Mouse (Mus musculus): ENCODE measurements at regions not wholly inside any gene's neighbourhood (a gene's known extent, or its start where the extent isn't known, plus 50 kb on each side); places are given as distances from the start of the nearest gene placed in this dataset.

DNA sequence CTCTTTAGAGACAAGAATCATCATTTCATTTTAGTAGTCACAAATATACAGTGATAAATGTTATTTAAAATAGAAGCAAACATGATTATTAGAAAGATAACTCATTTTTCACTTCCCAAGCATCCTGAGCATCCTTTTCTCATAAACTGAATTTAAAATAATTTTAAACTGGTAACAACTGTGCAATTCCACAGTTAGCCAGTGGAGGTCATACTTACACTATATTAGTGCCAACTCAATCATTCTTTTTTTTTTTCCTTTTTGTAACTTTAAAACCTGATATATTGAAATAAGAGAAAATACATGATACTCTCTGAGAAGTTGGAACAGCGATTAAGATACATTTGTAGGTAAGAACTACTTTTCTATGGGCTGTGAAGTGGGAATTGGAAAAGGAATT, 113.2 kb upstream of the Gm17509 start:
- in situ Hi-C loops (cut with MboI; ENCODE audit: unreplicated experiment in 2 of 2): loop anchor here (10.0 to 25.0 kb wide), 2 partner anchors 1021 to 1028 kb away; no protein-coding TSS in a partner anchor

DNA sequence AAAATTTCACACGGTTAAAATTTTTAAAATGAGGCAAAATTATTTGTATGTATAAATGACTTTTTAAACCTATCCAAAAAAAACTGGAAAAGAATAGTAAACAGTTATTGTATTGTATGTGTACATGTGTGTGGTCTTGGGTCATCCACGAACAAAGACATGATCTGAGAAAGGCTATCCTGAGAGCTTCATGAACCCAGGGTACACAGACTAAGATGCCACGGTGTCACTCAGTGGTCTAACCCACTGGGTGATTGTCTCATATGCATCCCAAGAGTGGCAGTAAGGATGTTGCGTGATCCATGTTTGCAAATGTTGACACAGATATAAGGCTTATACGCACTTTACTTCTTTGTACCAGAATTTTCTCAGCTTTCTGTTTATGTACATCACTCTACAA, 113.7 kb upstream of the Gm17509 start:
- in situ Hi-C loops (cut with MboI; ENCODE audit: unreplicated experiment in 2 of 2): loop anchor here (10.0 to 25.0 kb wide), 2 partner anchors 1020 to 1028 kb away; no protein-coding TSS in a partner anchor

DNA sequence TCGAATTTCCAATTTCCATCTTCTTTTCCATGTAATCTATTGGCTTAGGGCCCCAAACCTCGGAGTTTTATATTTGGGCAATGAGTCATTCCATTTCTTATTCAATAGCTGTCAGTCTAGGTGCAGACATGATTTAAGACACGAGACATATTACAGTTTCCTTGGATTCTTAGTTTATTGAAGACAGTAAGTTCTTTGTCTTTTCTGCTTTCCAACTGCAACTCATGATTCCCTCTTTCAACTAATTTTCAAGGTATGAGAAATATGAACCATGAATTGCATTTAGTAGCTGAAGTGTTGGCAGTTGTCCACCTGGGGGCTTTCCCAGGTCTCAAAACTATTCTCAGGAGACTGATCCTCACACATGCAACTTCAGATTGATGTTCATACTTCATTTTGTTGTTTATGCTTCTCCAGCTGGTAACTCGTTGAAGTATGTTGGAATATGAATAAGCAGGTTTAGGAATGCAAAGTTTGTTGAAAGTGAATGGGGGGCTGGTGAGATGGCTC, 160.3 kb upstream of the Gm17509 start:
- in situ Hi-C loops (cut with MboI; ENCODE audit: unreplicated experiment in 2 of 2): no loop called here

DNA sequence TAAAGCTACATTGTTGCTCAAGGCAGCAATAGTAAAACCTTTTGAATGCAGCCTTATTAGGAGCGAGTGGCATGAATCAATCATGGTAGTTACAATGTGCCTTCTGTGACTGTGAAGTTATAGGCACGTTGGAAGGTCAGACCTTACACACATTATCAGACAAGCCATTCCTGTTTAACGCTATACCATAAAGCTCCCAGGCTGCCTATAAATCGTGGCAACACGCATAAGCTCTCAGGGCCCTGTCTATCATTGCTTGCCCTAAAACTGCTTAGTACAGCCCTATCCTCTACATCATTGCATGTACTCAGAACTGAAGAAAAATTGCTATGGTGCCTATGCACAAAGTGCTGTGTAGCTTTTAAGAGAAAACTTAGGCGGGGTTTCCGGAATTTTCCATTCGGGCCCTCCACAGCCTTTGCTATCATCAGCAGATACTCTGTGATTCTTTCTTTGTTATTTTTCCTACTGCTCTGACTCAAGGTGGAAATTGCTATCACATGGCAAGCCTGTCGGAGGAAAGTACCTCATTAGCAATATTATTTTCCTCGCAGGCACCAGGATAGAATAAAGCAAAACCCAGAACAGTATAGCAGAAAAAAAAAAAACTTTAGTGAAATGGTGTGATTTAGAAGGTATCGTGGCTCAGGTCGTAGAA, 162.7 kb upstream of the Gm17509 start:
- in situ Hi-C loops (cut with MboI; ENCODE audit: unreplicated experiment in 2 of 2): no loop called here

DNA sequence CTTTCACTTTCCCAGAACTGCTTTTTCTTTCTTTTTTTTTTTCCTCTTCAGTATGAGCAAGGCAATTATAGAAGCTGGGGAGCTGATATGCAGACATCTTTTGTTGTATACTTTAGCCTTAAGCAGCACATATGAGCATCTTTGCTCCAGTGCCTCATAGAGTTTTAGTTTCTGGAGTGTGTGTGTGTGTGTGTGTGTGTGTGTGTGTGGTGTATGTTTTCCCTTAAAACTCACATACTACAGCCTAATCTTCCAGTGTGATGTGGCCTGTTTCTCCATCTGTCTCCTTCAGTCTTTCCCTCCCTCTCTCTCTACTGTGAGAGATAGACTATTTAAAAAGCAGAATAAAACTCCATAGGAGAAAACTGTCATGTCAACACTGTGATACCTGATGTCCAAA, 169.4 kb upstream of the Gm17509 start:
- in situ Hi-C loops (cut with MboI; ENCODE audit: unreplicated experiment in 2 of 2): no loop called here

DNA sequence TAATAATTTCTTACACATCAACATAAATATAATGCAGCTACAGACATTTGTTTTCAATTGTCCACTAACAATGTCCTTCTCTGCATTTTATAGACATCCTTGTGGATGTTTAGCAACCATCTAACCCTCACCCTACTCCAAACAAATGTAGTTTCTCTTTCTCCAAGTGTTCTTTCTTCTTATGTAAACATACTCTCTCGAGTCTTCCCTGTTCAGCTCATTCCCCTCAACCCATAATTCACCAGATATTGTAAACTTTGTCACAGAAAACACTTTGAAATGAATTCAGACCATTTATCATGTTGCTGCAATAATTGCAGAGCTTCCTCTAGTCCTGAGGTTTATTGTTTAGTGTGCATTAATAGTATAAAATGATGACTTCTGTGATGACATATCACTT, 172.6 kb upstream of the Gm17509 start:
- in situ Hi-C loops (cut with MboI; ENCODE audit: unreplicated experiment in 2 of 2): no loop called here

DNA sequence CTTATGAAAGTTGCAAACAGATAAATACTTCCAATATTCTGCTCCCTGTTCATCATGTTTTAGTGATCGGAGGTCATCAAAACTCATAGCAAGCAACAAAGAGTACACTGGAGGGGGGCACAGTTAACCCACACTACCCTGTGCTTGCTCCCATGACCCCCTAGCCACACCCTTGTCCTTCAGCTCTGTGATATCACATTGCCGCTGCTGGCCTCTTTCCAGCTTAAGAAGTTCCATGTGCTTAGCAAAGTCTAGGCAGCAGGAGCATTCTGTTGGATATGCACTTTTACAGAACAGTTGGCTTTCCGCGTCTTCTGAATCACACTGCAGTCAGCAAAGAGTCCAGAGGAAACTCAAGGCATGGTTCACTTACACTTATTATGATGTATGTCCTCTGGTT, 180.4 kb upstream of the Gm17509 start:
- in situ Hi-C loops (cut with MboI; ENCODE audit: unreplicated experiment in 2 of 2): no loop called here

DNA sequence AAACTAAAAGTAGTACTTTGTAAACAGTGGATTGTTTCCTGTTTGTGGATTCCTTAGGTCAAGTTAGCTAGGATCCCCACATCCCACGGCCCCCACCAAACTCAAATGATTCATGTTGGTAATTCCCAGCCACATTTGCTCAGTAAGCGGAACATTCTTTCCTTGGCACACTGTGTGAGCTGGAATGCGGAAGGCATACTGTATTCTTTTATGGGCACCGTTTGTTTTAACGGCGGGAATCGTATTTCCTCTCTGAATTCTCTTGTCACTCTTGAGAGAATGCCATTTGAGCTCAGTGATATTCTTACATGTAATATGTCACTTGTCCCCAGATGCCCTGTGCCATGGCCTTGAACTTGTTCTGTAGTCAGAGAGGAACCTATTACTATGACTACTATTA, 189.1 kb upstream of the Gm17509 start:
- in situ Hi-C loops (cut with MboI; ENCODE audit: unreplicated experiment in 2 of 2): no loop called here

DNA sequence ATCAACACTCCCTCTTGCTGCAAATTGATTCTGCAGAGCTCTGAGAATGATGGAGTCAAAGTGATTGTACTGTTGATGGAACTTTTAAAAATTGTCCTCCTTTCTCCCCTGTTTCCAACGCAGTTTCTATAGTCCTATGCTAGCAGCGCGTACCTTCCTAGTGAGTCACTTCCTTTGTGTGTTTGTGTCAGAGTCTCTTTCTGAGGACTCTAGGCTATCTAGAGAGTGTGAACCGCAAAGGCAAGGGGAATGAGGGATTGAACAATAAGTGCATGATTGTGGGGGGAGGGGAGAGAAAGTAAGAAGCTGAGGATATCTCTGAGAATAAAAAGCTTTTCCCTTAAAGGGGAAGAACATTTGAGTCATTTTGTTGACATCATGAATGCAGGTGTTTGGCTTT, 188.5 kb upstream of the Hcn1 start:
- in situ Hi-C loops (cut with MboI; ENCODE audit: unreplicated experiment in 2 of 2): no loop called here

DNA sequence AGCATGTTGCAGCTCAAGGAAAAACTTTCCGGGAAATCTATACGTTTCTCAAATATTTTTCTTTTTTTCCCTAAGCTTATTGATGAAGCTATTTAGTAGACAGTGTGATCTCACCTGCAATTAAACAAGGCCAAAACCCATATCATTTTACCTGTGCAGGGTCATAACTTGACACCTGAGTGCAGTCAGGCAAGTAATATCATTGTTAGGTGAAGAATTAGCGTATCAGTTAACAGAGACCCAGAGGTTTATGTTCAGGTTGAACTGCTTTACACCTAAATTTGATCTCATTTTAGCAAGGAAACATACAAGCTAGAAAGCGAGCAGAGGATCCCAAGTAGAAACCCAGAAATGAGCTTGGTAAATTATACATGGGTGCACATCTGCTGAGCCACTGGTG, 178.6 kb upstream of the Hcn1 start:
- in situ Hi-C loops (cut with MboI; ENCODE audit: unreplicated experiment in 2 of 2): no loop called here

DNA sequence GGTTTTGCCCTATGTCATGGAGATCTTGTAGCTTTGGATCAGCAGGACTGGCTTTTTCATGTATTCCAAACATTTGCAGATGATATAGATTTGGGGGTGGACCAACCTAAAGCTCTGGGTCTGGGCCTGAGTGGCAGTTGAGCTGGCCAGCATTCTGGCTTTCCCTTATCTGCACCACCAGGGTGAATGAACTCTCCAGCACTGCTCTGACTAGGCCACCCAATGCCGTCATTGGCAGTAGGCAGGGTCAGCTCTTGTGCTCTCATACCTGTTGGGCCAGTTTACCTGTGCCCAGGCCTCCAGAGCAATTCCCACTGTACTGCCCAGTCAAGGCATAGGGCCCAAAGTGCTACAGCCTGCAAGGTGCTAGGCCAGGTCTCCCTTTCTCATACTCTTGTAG, 177.1 kb upstream of the Hcn1 start:
- in situ Hi-C loops (cut with MboI; ENCODE audit: unreplicated experiment in 2 of 2): no loop called here

DNA sequence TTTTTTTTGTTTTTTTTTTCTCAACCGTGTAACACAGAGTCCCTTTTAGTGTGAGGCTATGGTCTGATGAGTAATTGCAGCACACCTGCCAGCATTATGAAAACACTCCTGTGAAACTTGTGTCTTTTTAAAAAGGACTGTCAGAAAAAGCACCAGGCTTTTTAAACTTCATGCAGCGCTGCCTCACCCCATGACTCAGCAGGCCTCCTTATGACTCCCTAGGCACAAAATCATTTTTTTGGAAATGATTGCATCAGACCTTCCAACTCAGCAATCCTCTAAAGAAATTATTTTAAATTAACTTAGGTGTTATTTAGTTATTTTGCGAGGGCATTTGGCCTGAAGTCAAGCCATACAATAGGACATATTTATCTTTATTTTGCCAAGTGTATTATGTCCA, 134.7 kb upstream of the Hcn1 start:
- in situ Hi-C loops (cut with MboI; ENCODE audit: unreplicated experiment in 2 of 2): no loop called here

DNA sequence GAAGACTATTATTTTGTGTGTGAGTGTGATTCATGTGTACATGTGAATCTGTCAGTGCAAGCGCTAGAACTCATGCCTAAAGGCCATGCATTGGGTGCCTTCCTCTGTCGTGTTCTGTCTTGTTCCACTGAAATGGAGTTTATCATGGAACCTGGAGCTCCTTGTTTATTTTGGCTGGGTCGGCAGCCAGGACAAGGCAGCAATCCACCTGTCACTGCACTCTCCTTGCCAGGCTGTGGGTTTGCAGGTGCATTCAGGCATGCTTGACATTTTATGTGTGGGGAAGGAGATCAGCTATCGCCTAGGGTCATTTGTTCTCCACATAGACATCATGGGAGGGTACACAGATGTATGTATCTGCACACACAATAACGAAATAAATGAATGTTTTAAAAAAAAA, 129.4 kb upstream of the Hcn1 start:
- in situ Hi-C loops (cut with MboI; ENCODE audit: unreplicated experiment in 2 of 2): no loop called here

DNA sequence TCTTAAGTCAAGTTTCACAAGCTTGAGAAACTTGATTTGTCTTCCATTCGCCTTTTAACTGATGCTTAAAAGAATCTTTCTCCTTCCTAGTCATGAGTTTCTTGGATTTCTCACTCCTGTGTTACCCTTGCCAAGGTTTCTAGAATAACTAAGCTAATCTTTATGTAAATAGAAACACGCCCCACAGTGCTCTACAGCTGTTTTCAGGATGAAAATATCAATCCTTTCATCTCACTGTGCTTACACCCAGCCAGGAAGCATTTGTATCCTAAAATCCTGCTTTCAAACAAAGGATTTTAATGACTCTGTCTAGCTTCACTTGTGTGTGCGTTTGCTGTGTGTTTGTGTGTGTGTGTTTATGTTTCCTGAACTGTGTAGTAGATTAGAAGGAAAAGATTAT, 119.5 kb upstream of the Hcn1 start:
- in situ Hi-C loops (cut with MboI; ENCODE audit: unreplicated experiment in 2 of 2): no loop called here

DNA sequence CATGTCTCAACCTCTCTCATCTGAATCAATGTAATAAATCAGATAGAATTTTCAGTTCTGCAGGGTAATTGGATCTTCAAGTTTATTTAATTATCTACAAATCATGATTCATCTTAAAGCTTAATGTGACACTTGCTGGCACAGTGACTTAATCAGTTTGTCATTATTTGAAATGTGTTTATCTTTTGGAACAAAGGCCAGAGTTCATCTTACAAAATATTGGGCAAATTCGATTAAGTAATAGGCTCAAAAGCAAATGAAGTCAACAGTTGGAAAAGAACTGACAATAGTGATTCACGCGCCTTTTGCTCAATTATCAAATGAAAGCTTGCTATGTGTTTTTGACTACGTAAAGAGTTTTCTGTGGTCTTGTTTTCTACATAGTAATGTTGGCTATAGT, 93.4 kb upstream of the Hcn1 start:
- in situ Hi-C loops (cut with MboI; ENCODE audit: unreplicated experiment in 2 of 2): no loop called here

DNA sequence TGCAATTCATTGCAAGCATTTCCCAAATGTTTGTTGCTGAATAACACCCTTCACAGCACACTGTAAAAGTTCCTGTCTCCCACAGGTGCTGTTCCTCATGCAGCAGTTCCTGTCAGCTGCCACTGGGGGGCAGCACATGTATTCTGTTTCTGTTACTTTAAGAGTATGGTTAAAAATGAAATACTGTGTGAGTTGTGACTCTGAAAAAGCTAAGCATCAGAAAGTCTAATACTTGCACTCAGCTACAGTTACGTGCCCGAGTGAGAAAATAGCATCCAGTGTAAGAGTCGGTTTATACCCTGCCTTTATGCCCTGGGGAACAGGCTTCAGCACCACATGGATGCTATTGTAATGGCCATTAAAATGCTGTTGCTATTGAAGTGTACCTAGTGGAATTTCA, 52.0 kb upstream of the Hcn1 start:
- in situ Hi-C loops (cut with MboI; ENCODE audit: unreplicated experiment in 2 of 2): loop anchor here (5.0 kb wide), 2 partner anchors 677 to 797 kb away; no protein-coding TSS in a partner anchor

All from v-Abl transformed pro-B cells (cell line).